Mouse (Mus musculus) c-Kit-positive CD71-positive TER-119-positive erythroid progenitor cells, embryonic 14.5 days (primary cell): ENCODE results near the gene Ankrd60.

Source experiments
- DNase-seq: peaks from one replicate; pipeline ENCODE4 v3.0.0-alpha.2; 2013; ENCODE audit warnings: low spot score

The Ankrd60 gene

GRCm38 (mm10) chr2:173577669-173578557, at the start of gene Ankrd60:
Gene Ankrd60, minus strand, starts transcription at chr2:173578365.
- DNase-seq, result no peak

GRCm38 (mm10) chr2:173625786-173626185, 47.6 kb upstream of the Ankrd60 start:
- no peak for DNase-seq

GRCm38 (mm10) chr2:173624667-173625066, 46.5 kb upstream of the Ankrd60 start:
- no peak for DNase-seq

GRCm38 (mm10) chr2:173622173-173622601, 44.0 kb upstream of the Ankrd60 start:
- no peak for DNase-seq

- no peak for DNase-seq
Measured at GRCm38 (mm10) chr2:173620645-173621044, 42.5 kb upstream of the Ankrd60 start.

- no peak for DNase-seq
Measured at GRCm38 (mm10) chr2:173619132-173619531, 41.0 kb upstream of the Ankrd60 start.

- no peak for DNase-seq
Measured at GRCm38 (mm10) chr2:173616156-173616555, 38.0 kb upstream of the Ankrd60 start.

- no peak for DNase-seq
Measured at GRCm38 (mm10) chr2:173615378-173616081, 37.4 kb upstream of the Ankrd60 start.

GRCm38 (mm10) chr2:173608020-173608958, 30.1 kb upstream of the Ankrd60 start:
- no peak for DNase-seq

GRCm38 (mm10) chr2:173606415-173606804, 28.2 kb upstream of the Ankrd60 start:
- no peak for DNase-seq

GRCm38 (mm10) chr2:173605713-173606414, 27.7 kb upstream of the Ankrd60 start:
- no peak for DNase-seq

- DNase-seq, result no peak
Measured at GRCm38 (mm10) chr2:173601861-173602260, 23.7 kb upstream of the Ankrd60 start.

- no peak for DNase-seq
Measured at GRCm38 (mm10) chr2:173595374-173595781, 17.2 kb upstream of the Ankrd60 start.

- no peak for DNase-seq
Measured at GRCm38 (mm10) chr2:173594313-173595063, 16.3 kb upstream of the Ankrd60 start.

- DNase-seq, result no peak
Measured at GRCm38 (mm10) chr2:173593841-173594240, 15.7 kb upstream of the Ankrd60 start.

- no peak for DNase-seq
Measured at GRCm38 (mm10) chr2:173592781-173593180, 14.6 kb upstream of the Ankrd60 start.

- DNase-seq, result no peak
Measured at GRCm38 (mm10) chr2:173587411-173587810, 9.2 kb upstream of the Ankrd60 start.

GRCm38 (mm10) chr2:173586118-173586968, 8.2 kb upstream of the Ankrd60 start:
- peak; percentile 74 for DNase-seq

- DNase-seq, result no peak
Measured at GRCm38 (mm10) chr2:173585387-173586117, 7.4 kb upstream of the Ankrd60 start.
